Mouse (Mus musculus) erythroblast, embryonic 14.5 days (primary cell): ENCODE measurements around the gene Ccdc38. TPM values are rescaled to one million over a fixed set of nuclear protein-coding genes. Genes with fewer than 3 reads are reported as not detected.

Experiments
- H3K27me3 ChIP-seq: 2 replicates; pipeline ENCODE4 v1.6.1; 2012; ENCODE audit warnings: inconsistent platforms; ENCODE audit not compliant: control insufficient read depth
- H3K36me3 ChIP-seq: 2 replicates; pipeline ENCODE4 v1.6.1; 2012; ENCODE audit warnings: mild to moderate bottlenecking, inconsistent platforms; ENCODE audit not compliant: control insufficient read depth
- H3K4me1 ChIP-seq: 2 replicates; pipeline ENCODE4 v1.6.1; 2012; ENCODE audit warnings: inconsistent platforms; ENCODE audit not compliant: control insufficient read depth
- H3K4me3 ChIP-seq: replicated peaks from 2 replicates; pipeline ENCODE3; 2012; ENCODE audit warnings: moderate library complexity, mild to moderate bottlenecking, inconsistent platforms
- H3K9me3 ChIP-seq: 2 replicates; pipeline ENCODE4 v1.6.1; 2012; ENCODE audit warnings: low read length, inconsistent platforms, mixed read lengths; ENCODE audit not compliant: control insufficient read depth
- GATA1 ChIP-seq: IDR thresholded peaks from 2 replicates; pipeline ENCODE4 v1.6.1; 2012; ENCODE audit warnings: low read length, inconsistent platforms, mixed read lengths
- TAL1 ChIP-seq: IDR thresholded peaks from 3 replicates; pipeline ENCODE4 v1.6.1; 2012; ENCODE audit warnings: low read length, inconsistent platforms, mixed read lengths
- polyA plus RNA-seq: library from polyadenylated mRNA; stranded (reverse); fragments of >175 nt; gene quantifications from 2 replicates; pipeline ENCODE4 v1.2.3, GENCODE M21; 2012

Gene Ccdc38
- polyA plus RNA-seq, 1 experiment, result not detected

DNA sequence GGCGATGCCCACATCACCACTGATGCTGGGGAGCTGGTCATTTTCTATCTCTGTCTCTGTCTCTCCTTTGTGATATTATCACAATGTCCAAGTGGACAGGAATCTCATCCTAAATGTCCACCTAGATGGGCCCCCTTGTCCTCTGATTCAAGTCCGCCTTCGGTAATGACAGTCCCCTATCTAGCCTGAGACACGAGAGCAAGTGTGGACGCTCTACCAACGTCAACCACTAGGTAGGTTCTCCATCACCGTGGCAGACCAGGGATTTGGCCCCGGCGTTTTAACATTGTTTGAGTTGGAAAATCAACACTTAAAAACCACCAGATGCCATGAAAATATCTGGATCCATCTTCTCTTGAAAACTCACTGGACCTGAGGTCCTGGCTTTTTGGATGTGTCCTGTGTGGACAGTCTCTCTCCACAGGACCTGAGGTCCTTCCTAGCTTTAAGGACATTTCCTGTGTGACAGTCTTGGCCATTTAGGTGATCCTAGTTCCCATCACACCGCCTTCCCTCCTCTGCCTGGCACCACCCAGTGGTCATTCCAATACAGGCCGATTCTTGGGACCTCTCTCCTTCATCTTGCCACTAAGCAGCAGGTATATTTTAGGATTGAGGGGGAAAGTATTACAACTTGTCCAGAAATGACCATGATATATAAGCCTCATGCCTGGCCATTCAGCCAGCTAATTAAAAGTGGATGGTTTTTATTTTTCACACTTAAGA lies 27.6 kb downstream of the Ccdc38 start:
- Histone ChIP-seq H3K4me1 (no peaks in the 10 kb centered on the region), H3K36me3 (no peaks in the 10 kb centered on the region), H3K4me3 (no peak overlapping the region), H3K9me3 (no peaks in the 10 kb centered on the region), H3K27me3 (no peaks in the 10 kb centered on the region)
- TF ChIP-seq GATA1 (no peak), TAL1 (no peak)

DNA sequence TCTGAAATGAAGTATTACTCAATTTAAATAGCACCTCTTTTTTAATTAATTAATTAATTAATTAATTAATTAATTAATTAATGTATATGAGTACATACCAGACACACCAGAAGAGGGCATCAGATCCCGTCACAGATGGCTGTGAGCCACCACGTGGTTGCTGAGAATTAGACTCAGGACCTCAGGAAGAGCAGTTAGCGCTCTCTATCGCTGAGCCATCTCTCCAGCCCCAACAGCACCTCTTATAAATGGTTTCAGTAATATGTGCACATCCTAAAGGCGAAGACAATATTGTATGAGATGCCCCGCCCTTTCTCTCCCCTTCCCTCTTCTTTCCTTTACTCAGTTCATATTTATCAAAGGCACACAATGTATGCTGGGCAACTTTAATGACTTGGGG lies 28.2 kb downstream of the Ccdc38 start:
- Histone ChIP-seq H3K4me1 (no peaks in the 10 kb centered on the region), H3K36me3 (no peaks in the 10 kb centered on the region), H3K9me3 (no peaks in the 10 kb centered on the region), H3K4me3 (no peak overlapping the region), H3K27me3 (no peaks in the 10 kb centered on the region)
- TF ChIP-seq TAL1, result no peak

DNA sequence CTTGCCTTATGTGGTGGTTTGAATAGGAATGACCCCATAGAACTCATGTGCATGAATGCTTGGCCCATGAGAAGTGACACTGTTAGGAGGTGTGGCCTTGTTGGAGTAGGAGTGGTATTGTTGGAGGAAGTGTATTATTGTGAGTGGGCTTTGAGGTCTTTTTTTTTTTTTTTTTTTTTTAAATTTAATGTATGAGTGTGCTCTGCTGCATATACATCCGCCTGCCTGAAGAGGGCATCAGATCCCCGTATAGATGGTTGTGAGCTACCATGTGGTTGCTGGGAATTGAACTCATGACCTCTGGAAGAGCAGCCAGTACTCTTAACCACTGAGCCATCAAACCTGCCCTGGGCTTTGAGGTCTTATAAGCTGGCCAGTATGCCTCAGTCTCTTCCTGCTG lies 31.8 kb downstream of the Ccdc38 start:
- Histone ChIP-seq H3K9me3 (no peaks in the 10 kb centered on the region), H3K27me3 (no peaks in the 10 kb centered on the region)
- TF ChIP-seq TAL1 (no peak), GATA1 (no peak)

DNA sequence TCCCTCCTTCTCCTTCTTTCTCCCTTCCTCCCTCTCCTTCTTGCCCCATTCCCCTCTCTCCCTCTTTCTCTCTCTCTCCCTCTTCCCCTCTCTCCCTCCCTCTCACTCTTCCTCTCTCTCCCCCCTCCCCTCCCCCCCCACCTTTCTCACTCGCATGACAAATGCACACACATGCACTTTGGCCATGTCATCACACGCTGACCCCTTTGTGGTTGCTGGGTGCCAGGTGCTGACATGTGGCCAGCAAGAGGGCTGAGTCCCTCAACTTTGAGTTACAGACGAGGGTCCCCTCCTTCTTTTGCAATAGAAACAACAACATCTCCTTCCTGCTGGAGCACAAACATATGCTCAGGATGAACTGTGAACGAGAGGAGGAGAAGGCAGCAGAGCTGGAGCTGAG lies 34.5 kb downstream of the Ccdc38 start:
- Histone ChIP-seq H3K9me3 (no peaks in the 10 kb centered on the region), H3K27me3 (no peaks in the 10 kb centered on the region), H3K4me1 (no peaks in the 10 kb centered on the region), H3K36me3 (no peaks in the 10 kb centered on the region; the same call in 1 of the 2 replicates), H3K4me3 (no peak overlapping the region)
- TF ChIP-seq GATA1 (no peak), TAL1 (no peak)

More for the DNA sequence above, 31.8 kb downstream of the Ccdc38 start:
- Histone ChIP-seq H3K36me3 (no peaks in the 10 kb centered on the region), H3K4me1 (no peaks in the 10 kb centered on the region), H3K4me3 (no peak overlapping the region)

DNA sequence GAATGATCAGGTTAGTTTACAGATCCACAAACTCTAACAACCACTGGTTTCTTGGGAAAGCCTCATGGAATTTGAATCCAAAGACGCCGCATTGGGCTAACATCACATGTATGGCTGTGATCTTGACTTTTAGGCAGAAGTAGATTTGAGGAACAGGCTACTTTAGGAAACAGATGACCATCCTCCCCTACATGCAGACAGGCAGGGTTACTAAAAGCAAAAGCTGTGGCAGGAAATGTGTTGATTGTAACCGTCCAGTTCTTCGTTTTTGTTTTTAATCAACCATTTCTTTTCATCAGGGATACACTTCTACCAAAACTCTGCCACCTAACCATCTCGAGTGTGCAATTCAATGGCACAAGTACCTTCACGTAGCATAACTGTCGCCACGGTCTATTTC lies 35.5 kb downstream of the Ccdc38 start:
- Histone ChIP-seq H3K36me3 (peaks cover 4% of the 10 kb centered on the region), H3K27me3 (no peaks in the 10 kb centered on the region), H3K4me3 (no peak overlapping the region), H3K4me1 (no peaks in the 10 kb centered on the region), H3K9me3 (no peaks in the 10 kb centered on the region)
- TF ChIP-seq GATA1 (no peak), TAL1 (no peak)

DNA sequence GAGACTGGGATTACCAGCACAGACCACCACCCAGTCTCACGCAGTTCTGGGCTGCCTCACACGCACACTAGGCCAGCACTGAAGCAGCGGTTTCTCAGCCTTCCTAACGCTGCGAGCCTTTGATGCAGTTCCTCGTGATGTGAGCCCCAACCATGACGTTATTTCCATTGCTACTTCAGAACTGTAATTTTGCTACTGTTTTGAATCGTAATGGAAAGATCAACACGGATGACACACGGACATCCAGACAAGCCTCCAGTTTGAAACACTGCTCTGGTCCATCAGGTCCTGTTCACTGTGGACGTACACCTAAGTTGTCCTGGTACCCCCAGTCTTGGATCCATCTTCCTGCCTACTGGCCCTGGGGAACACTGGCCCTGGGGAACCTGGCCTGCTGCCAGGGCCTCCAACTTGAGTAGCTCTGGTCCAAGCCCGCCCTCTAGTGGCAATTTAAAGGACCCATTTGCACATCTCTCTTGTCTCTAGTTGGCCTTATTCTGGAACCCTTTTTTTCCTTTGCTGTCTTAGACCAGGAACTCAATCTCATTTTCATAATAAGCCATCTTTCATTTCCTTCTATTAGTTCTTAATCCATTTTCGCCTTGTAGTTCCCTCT lies 36.9 kb downstream of the Ccdc38 start:
- H3K4me1 ChIP-seq, result no peaks in the 10 kb centered on the region
- H3K4me3 ChIP-seq, result no peak overlapping the region
- TF ChIP-seq GATA1 (no peak), TAL1 (no peak)
- no peaks in the 10 kb centered on the region for H3K27me3 ChIP-seq
- peaks cover 16% of the 10 kb centered on the region for H3K36me3 ChIP-seq
- H3K9me3 ChIP-seq, result no peaks in the 10 kb centered on the region

DNA sequence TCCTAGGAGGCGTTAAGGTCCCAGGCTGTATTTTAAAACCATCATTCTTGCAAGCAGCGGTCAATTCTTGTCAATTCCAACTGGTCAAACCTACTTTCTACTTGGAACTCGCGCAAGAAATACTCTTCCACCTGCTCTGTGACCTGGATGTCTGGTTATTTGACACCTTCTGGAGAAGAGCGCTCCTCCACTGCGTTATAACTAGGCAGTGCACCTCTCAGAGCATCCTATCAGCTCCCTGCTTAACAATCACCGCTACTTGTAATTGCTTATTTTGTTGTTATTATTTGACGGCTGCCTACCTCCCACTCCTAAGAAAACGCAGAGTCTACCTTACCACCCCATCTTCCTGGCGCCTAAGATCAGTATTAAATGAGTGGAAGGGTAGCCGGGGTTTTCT lies 48.4 kb downstream of the Ccdc38 start:
- TF ChIP-seq GATA1 (no peak), TAL1 (no peak)
- H3K36me3 ChIP-seq, result peaks cover 38% of the 10 kb centered on the region
- peak overlapping the region; percentile 94 for H3K4me3 ChIP-seq
- H3K27me3 ChIP-seq, result no peaks in the 10 kb centered on the region
- no peaks in the 10 kb centered on the region for H3K9me3 ChIP-seq
- H3K4me1 ChIP-seq, result peaks cover 22% of the 10 kb centered on the region

DNA sequence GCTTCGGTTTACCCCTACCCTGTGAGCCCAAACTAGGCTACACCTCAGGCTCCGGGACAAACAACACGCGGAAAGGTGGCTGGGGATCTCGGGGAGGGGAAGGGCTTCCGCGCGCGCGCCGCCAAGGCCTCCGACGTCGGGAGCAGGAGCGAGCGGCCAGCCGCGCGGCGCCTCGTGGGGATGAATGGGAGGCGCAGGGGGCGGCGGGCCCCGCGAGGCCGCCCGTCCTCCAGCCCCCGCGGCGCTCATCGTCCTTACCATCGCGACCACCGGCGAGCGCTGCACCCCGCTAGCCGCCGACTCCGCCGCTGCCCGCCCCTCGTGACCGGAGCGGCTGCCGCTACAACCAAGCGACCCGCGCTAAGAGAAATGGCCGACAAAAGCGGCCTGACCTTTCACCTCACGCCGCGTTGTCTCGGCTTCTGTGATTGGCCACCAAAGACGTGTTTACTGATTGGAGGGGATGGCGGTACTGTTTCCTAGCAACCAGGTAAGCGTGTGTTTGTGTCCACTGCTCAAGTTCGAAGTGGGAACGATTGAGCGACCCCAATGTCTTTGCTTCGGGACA lies 48.9 kb downstream of the Ccdc38 start, which contains the start of gene Snrpf:
Snrpf (minus strand) TSS at position 426 of the 568 bp plus-strand sequence.
- H3K4me1 ChIP-seq, result peaks cover 27% of the 10 kb centered on the region
- H3K27me3 ChIP-seq, result no peaks in the 10 kb centered on the region
- TF ChIP-seq TAL1, result no peak
- TF ChIP-seq GATA1, result no peak
- H3K4me3 ChIP-seq, result peak within 1 kb of the TSS; percentile 94
- no peaks in the 10 kb centered on the region for H3K9me3 ChIP-seq
- peaks cover 33% of the 10 kb centered on the region for H3K36me3 ChIP-seq

DNA sequence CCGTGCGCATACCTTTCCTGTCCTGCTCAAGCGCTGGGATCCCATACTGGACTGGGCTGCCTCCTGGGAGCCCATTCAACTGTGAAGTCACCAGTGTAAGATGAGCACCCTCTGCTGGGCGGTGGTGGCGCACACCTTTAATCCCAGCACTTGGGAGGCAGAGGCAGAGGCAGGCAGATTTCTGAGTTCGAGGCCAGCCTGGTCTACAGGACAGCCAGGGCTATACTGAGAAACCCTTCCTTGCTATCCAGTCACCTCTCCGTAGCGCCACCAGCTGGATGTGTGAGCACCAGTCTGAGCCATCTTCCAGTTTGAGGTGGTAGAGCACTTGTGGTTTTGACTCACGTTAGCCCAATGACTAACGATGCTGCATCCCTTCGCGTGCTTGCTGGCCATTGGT lies 52.0 kb downstream of the Ccdc38 start:
- peaks cover 5% of the 10 kb centered on the region for H3K36me3 ChIP-seq
- H3K4me3 ChIP-seq, result no peak overlapping the region
- H3K27me3 ChIP-seq, result no peaks in the 10 kb centered on the region; the same call in 1 of the 2 replicates
- H3K9me3 ChIP-seq, result no peaks in the 10 kb centered on the region
- peaks cover 25% of the 10 kb centered on the region for H3K4me1 ChIP-seq
- TF ChIP-seq TAL1 (no peak), GATA1 (no peak)
